Mouse (Mus musculus) G1E (cell line): ENCODE data around the gene Arhgef7.

Experiments
- CTCF ChIP-seq: IDR thresholded peaks from 2 replicates; pipeline ENCODE4 v1.5.1; 2012; ENCODE audit warnings: low read depth, low read length, inconsistent platforms, mixed read lengths
- GATA1 ChIP-seq: IDR thresholded peaks from 2 replicates; pipeline ENCODE4 v1.6.1; 2012; ENCODE audit warnings: borderline replicate concordance, low read length, inconsistent platforms, mixed read lengths
- POLR2AphosphoS5 ChIP-seq: IDR thresholded peaks from 2 replicates; pipeline ENCODE4 v1.6.1; 2012; ENCODE audit warnings: low read depth, low read length, inconsistent platforms; ENCODE audit not compliant: insufficient replicate concordance
- TAL1 ChIP-seq: conservative IDR thresholded peaks from 2 replicates; pipeline ENCODE4 v1.6.1; 2012; ENCODE audit warnings: low read depth, low read length, inconsistent platforms, mixed read lengths

DNA sequence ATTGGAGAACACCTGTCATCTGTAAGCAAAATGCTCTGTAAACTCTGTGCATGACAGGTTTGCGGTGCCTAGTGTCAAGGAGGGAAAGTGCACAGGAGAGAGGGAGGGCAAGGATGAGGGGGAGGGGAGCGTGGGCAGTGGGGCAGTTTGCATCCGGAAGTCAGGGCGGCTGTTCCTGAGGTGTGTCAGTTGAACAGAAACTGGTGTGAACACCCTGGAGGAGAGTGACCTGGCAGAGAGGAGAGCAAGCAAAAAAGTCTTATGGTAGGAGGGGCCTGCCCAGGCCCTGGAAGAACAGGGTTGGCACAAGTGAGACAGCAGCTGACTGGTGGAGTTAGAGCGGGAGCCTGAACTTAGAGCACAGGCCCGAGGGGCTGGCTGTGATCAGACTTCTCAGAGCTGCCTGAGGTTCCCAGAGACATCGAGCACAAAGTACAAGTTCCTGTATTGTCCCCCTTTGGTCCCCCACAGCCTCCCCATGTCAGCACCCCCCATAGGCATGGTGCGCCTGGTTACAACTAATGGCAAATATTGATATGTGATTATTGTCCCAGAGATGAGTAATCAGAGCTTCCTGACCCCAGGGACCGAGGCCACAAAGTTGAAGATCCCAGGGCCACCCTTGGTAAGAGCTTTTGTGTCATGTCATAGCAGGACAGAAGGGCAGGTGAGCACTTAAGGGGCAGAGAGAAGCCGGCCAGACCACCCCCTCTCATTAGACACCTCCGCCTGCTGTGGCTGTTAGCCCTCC is 19.5 kb downstream of the Arhgef7 start:
- TF ChIP-seq CTCF (no peak), POLR2AphosphoS5 (no peak), TAL1 (no peak), GATA1 (no peak)
